Mouse (Mus musculus) CD4-positive helper T cell, adult 2 months (primary cell): Measurements from ENCODE around the gene Thada.
A peak's percentile ranks its signal among the peaks of the same experiment; 100 is the strongest.

Experiments used
- DNase-seq: peaks from one replicate; pipeline ENCODE4 v3.0.0-alpha.2; 2012; ENCODE audit warnings: low read depth, missing footprints, low spot score

The Thada gene

DNA sequence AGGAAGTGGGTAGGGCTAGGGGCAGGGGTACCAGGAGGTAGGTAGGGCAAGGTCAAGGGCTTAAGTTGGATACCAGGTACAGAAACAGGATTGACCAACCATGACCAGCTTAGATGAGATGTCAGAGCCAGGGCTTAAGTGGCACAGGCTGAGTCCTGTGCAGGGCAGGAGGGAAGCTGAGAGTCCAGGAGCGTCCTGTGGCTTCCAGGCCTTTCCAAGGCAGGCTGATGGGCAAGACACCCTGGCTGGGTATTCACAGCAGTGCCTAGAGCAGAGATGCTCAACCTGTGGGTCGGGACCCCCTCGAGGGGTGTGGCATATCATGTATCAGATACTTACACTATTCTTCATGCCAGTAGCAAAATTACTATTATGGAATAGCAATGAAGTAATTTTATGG is 300.3 kb downstream of the Thada start:
- no peak for DNase-seq

DNA sequence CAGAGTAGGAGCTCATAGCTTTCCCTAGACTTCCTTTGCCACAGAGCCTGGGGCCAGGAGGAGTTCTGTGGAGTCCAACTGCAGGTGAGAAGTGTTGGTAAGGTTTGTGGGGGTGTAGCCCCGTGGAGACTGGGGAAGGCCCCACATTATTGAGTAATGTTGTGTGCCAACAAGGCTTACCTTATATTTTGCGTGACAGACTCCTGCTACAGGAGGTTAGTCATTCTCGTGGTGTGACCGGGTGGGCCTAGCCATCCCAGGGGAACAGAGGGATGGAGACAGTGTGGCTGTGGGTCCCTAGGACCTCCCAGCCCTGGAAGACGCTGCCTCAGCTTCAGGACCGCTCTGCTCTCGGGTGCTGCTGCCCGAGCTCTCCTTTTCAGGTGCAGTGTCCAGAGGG is 301.9 kb downstream of the Thada start:
- DNase-seq, result no peak

- peak; percentile 72 for DNase-seq
Observed at GRCm38 (mm10) chr17:84163066-84163785, 302.8 kb downstream of the Thada start.

DNA sequence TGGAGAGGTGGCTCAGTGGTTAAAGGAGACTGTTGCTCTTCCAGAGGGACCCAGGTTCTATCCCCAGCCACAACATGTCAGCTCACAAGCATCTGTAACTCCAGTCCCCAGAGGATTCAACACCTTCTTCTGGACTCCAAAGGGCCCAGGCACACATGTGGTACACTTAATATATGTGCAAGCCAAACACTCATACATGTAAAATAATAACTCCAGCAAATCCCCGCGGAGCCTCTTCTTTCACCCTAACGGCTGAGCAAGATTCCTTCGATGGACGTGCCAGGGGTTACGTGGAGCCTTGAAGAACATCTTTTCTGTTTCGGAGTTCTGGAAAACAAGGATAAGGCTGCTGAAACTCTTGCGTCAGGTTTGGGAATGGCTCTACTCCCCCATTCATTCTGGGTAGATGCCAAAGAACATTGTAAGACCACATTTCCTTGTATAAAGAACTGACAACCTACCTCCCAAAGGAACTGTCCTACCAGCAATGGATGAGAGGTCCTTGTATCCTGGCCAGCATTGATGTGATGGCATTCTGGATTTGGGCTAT is 303.7 kb downstream of the Thada start:
- no peak for DNase-seq

GRCm38 (mm10) chr17:84161231-84161854 is 304.7 kb downstream of the Thada start:
- peak; percentile 42 for DNase-seq

GRCm38 (mm10) chr17:84158891-84159290 is 307.1 kb downstream of the Thada start:
- no peak for DNase-seq

GRCm38 (mm10) chr17:84158461-84158795 is 307.6 kb downstream of the Thada start:
- DNase-seq, result no peak

GRCm38 (mm10) chr17:84157743-84158460 is 308.1 kb downstream of the Thada start:
- DNase-seq, result no peak

GRCm38 (mm10) chr17:84156748-84157742 is 309.0 kb downstream of the Thada start:
- DNase-seq, result no peak

DNA sequence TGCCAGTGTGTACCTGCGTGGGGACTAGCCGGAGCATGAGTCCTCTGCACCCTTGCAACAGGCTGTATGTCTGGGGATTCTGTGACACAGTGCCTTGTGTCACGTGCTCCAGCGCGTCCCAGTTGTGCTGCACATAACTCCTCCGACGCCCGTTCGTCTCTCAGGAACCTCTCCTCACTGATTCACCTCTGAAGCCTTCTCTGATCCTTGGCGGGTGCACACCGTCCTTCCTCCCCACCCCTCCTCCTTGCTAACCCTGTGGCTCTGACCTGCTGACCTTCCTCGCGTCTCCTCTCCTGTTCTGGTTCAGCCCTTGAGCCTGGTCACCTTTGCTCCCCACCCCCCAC is 309.8 kb downstream of the Thada start:
- no peak for DNase-seq

DNA sequence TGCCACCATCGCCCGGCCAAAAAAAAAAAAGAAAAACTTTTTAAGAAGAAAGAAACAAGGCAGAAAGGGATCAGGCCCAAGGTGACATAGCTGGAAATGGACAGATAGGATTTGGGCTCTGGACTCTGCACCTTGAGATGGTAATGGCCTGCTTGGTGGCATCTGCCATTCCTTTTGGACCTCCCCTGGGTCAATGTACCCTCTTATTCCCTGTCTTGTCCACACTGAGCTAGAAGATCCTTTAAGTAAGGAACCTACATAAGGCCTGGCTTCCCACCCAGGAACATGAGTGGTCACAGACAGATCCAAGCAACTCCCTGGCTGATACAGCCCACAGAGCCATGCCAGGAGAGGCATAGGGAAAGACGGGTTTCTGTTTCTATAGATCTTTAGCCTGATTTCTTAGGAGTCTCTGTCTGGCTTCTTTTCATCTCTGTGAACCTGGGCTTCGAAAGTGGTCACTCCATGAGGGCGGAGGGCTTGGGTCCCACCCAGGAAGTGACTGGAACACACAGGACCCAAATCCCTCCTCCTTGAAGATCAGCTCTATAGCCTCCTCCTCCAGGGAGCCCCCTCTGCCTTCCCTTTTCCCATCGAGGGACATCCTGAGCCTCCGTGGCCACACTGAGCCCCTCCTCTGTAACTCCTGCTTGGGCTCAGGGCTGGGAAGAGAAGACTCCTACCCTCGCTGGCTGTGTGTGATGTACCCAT is 310.3 kb downstream of the Thada start:
- DNase-seq, result no peak

DNA sequence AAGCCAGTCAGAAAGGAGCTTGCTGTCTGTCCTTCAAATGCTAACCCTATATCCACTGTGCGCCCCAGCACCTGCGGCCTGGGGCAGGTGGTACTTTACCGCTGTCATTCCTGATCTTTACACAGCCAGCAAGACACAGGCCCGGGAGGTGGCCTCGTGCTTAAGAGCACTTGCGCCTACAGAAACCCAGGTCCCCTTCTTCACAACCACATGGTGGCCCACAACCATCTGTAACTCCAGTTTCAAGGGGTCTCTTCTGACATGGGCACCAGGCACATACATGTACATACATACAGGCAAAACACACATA is 311.0 kb downstream of the Thada start:
- no peak for DNase-seq

DNA sequence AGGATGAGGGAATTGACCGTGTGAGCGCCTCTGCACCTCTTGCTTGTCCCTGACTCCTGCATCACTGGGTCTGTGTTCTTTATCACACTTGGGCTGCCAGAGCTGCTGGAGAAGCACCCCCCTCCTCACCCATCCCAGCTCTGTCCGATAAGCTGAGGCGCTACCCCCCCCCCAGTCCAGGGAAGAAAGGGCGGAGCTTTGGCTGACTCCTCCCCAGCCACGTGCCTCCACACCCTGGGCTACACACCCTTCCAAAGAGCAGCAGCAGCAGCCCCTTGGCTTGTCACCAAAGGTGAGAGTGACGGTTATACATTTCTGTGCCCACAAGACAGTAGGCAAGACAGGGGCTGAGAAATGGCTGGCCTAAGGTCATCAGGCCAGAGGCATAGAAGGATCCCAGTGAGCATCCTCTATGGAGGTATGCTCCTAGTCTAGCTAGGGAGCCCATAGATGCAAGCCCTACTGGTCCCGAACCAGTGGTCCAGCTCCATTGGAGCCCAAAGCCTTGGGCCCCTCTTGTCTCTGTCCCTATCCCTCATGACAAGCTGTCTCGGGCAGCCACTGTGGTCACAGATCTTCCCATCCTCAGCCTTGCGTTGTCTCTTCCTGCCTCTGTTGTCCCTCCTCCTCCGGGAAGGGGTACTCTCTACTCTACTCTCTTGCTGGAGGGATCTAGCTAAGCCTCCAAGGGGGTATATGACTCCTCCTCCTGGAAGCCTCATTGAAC is 311.5 kb downstream of the Thada start:
- DNase-seq, result no peak

DNA sequence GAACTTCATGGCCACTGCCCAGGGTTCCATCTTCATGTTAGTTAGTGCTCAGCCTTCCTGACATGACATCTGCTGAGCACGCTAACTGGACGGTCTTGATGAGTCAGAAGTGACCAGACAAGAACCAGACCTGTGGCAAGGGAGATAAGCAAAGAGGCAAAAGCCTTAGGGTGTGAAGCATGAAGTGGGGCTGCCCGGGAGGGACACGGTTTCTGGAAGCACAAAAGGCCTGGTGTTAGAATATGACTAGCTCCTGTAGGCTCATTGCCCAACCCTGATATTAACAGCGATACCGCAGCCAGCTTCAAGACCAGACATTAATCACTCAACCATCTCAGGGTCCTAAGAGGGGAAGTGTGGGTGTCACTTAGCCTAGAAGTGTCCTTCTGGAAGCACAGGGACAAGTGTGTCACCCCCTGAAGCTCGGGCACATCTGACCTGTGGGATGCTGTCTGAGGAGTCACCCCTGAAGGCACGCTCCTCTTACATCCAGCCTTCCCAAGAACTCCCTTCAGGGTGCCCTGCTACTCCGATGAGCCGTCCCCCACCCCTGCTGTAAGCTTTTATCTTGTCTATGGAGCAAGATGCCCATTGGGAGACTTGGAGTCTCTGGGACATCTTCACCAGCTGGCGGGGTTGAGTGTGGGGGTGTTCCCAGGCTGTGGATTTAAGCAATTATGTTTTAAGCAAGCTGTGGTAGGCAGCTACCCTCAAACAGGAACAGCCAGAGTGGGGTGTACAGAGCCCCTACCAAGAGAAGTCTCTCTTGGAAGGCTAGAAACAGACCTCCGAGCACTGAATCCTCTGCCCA is 312.8 kb downstream of the Thada start:
- DNase-seq, result no peak

DNA sequence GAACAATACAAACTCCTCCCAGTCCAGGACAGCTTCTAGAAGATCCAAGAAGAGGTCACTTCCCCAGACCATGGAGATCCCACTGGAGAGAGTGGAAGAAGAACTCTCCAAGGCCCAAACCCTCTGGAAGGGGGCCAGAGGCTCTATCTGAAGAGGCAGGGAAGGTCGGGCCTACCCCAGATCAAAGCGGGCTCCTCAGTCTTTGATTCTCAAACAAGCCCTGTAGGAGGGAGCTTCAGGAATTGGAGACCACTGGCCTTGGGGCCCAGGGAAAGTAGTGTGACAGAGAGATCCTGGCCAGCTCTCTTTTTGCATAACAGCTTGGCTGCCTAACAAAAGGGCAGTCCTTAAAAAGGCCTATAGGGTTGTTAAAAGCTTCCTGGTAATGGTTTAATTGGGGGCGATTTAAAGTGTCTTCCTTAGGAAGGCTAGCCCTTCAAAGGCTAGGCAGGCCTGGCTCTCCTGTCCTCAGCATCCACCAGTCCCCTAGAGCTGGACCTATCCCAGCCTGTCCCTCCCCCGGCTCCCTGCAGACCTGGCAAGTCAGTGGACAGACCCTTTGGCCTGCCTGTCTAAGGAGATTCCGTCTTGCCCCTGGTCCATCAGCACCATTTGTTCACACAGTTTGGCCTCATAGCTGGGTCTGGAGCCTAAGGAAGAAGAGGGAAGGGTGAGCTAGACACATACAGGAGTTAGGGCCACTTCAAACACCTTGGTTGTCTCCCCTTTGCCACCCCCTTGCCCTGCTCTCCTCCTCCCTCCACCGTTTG is 313.6 kb downstream of the Thada start:
- DNase-seq, result no peak

- DNase-seq, result no peak
Observed at GRCm38 (mm10) chr17:84151306-84151705, 314.7 kb downstream of the Thada start.

DNA sequence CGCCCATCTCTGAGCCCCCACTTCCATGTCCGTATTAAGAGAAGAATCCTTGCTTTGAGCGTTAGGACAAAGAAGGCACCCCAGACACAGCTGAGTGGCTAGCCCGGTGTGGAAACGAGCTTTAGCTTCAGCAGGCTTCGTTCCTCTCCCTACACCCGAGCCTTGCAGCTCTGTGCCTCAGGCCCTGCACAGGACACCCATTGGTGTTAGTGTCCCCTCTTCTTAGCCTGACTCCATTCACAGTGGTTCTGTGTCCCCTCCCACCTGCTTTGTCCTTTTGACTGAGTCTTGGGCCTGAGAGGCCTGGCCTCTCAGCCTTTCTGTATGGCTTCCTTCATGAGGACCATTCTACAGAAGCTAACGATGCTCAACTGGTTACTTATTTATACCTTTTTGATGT is 315.7 kb downstream of the Thada start:
- DNase-seq, result no peak

DNA sequence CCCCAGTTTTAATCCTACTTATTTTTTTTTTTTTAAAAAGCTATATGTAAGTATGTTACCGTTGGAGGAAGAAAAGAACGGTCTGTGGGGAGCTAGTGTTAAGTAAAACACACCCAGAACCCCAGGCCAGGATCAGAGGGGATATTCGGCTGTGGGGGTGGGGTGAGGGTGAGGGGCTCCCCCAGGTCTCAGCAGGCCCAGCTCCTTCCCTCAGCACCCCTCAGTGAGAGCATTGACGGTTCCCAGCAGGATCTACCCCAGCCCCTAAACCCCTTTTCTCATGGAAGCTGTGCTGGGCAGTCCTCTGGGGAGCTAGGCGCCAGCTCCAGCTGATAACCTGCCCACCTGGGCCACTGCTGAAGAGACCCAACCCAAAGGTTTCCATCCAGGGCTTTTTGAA is 316.4 kb downstream of the Thada start:
- no peak for DNase-seq
